Mouse (Mus musculus) CH12.LX (cell line): ENCODE measurements around the gene Mta2. TPM values are rescaled to one million over a fixed set of nuclear protein-coding genes. Genes with fewer than 3 reads are reported as not detected.

ENCODE experiments used
- DNase-seq: peaks from one replicate; pipeline ENCODE4 v3.0.0-alpha.2; 2013; ENCODE audit errors: extremely low read depth
- H3K27ac ChIP-seq: 2 replicates; pipeline ENCODE4 v1.5.1; 2012; ENCODE audit warnings: low read depth, mild to moderate bottlenecking, control low read depth, moderate library complexity; ENCODE audit not compliant: insufficient read depth
- H3K27me3 ChIP-seq: replicated peaks from 2 replicates; pipeline ENCODE3; 2012; ENCODE audit warnings: inconsistent platforms
- H3K36me3 ChIP-seq, 2 experiments: replicated peaks in 1 of 2; 2 replicates each; pipeline versions ENCODE3 to v1.6.1; 2012; ENCODE audit warnings: inconsistent platforms in 1 of 2, low read length in 1 of 2, mild to moderate bottlenecking in 1 of 2, mixed read lengths in 1 of 2, moderate library complexity in 1 of 2; ENCODE audit not compliant: control insufficient read depth in 1 of 2, insufficient read depth in 1 of 2
- H3K4me1 ChIP-seq, 2 experiments: 2 replicates each; pipeline ENCODE4 v1.6.1; 2012; ENCODE audit warnings: inconsistent platforms in 1 of 2, moderate library complexity in 1 of 2; ENCODE audit not compliant: insufficient read depth in 2 of 2, control insufficient read depth in 1 of 2
- H3K4me2 ChIP-seq: 2 replicates; pipeline ENCODE4 v1.6.1; 2012; ENCODE audit warnings: low read depth, mild to moderate bottlenecking, control low read depth; ENCODE audit not compliant: poor library complexity, insufficient read depth, severe bottlenecking
- H3K4me3 ChIP-seq, 3 experiments: fragments of 150-350 bp in 1 of 3; sonication (generic) in 1 of 3; replicated peaks in 1 of 3; 2 replicates each; pipeline versions ENCODE3 to v1.5.1; 2011 to 2012; ENCODE audit warnings: low read depth in 2 of 3, low read length in 2 of 3, mild to moderate bottlenecking in 2 of 3, moderate library complexity in 2 of 3, control low read depth in 1 of 3, improper control_type of control experiment in 1 of 3, inconsistent platforms in 1 of 3, mixed read lengths in 1 of 3; ENCODE audit not compliant: poor library complexity in 1 of 3
- H3K79me2 ChIP-seq: replicated peaks from 2 replicates; pipeline ENCODE4 v1.6.1; 2012; ENCODE audit warnings: mild to moderate bottlenecking, moderate library complexity; ENCODE audit not compliant: control insufficient read depth, poor library complexity, insufficient read depth, severe bottlenecking; ENCODE audit errors: extremely low read depth
- H3K9ac ChIP-seq: 2 replicates; pipeline ENCODE4 v1.6.1; 2012; ENCODE audit warnings: low read depth, mild to moderate bottlenecking, control low read depth, moderate library complexity; ENCODE audit not compliant: insufficient read depth
- H3K9me3 ChIP-seq: replicated peaks from 2 replicates; pipeline ENCODE3; 2012; ENCODE audit warnings: low read length, inconsistent platforms, mixed read lengths
- BHLHE40 ChIP-seq: IDR thresholded peaks from 2 replicates; pipeline ENCODE4 v1.6.1; 2011; ENCODE audit warnings: mild to moderate bottlenecking, low read depth, low read length, improper control_type of control experiment
- CHD1 ChIP-seq: IDR thresholded peaks from 2 replicates; pipeline ENCODE4 v1.6.1; 2012; ENCODE audit warnings: low read depth, low read length, improper control_type of control experiment, inconsistent platforms
- CHD2 ChIP-seq: IDR thresholded peaks from 2 replicates; pipeline ENCODE4 v1.6.1; 2011; ENCODE audit warnings: low read length, improper control_type of control experiment
- CTCF ChIP-seq, 2 experiments: IDR thresholded peaks in 1 of 2; conservative IDR thresholded peaks in 1 of 2; 2 replicates each; pipeline ENCODE4 v1.5.1; 2011 to 2012; ENCODE audit warnings: low read depth in 2 of 2, low read length in 2 of 2, improper control_type of control experiment in 1 of 2, inconsistent platforms in 1 of 2, mild to moderate bottlenecking in 1 of 2, moderate library complexity in 1 of 2
- E2F4 ChIP-seq: IDR thresholded peaks from 2 replicates; pipeline ENCODE4 v1.6.1; 2011; ENCODE audit warnings: low read depth, low read length, improper control_type of control experiment; ENCODE audit not compliant: insufficient replicate concordance
- ELF1 ChIP-seq: IDR thresholded peaks from 2 replicates; pipeline ENCODE4 v1.6.1; 2014; ENCODE audit warnings: low read depth, mild to moderate bottlenecking, inconsistent platforms, low read length, improper control_type of control experiment
- EP300 ChIP-seq: IDR thresholded peaks from 2 replicates; pipeline ENCODE4 v1.6.1; 2011; ENCODE audit warnings: low read length, improper control_type of control experiment
- ETS1 ChIP-seq: conservative IDR thresholded peaks from 2 replicates; pipeline ENCODE4 v1.6.1; 2012; ENCODE audit warnings: low read depth, mild to moderate bottlenecking, inconsistent platforms, low read length, improper control_type of control experiment, moderate library complexity
- GABPA ChIP-seq: IDR thresholded peaks from 2 replicates; pipeline ENCODE4 v1.6.1; 2012; ENCODE audit warnings: low read depth, low read length, improper control_type of control experiment, inconsistent platforms; ENCODE audit not compliant: insufficient replicate concordance
- HCFC1 ChIP-seq: IDR thresholded peaks from 2 replicates; pipeline ENCODE4 v1.6.1; 2012; ENCODE audit warnings: low read depth, mild to moderate bottlenecking, inconsistent platforms, low read length, improper control_type of control experiment
- IRF4 ChIP-seq: IDR thresholded peaks from 2 replicates; pipeline ENCODE4 v1.6.1; 2014; ENCODE audit warnings: low read depth, mild to moderate bottlenecking, inconsistent platforms, low read length, improper control_type of control experiment
- JUN ChIP-seq: IDR thresholded peaks from 2 replicates; pipeline ENCODE4 v1.6.1; 2011; ENCODE audit warnings: low read depth, mild to moderate bottlenecking, low read length, improper control_type of control experiment, moderate library complexity; ENCODE audit not compliant: insufficient read depth
- JUND ChIP-seq: conservative IDR thresholded peaks from 2 replicates; pipeline ENCODE4 v1.6.1; 2011; ENCODE audit warnings: low read depth, low read length, improper control_type of control experiment
- KAT2A ChIP-seq: IDR thresholded peaks from 2 replicates; pipeline ENCODE4 v1.6.1; 2012; ENCODE audit warnings: low read length, improper control_type of control experiment, inconsistent platforms; ENCODE audit not compliant: insufficient replicate concordance
- MAFK ChIP-seq: IDR thresholded peaks from 2 replicates; pipeline ENCODE4 v1.6.1; 2011; ENCODE audit warnings: low read length, improper control_type of control experiment; ENCODE audit not compliant: insufficient replicate concordance
- MAX ChIP-seq: IDR thresholded peaks from 2 replicates; pipeline ENCODE4 v1.6.1; 2011; ENCODE audit warnings: low read length, improper control_type of control experiment
- MAZ ChIP-seq: IDR thresholded peaks from 2 replicates; pipeline ENCODE4 v1.6.1; 2012; ENCODE audit warnings: low read depth, mild to moderate bottlenecking, inconsistent platforms, low read length, improper control_type of control experiment, moderate library complexity
- MEF2A ChIP-seq: IDR thresholded peaks from 2 replicates; pipeline ENCODE4 v1.6.1; 2014; ENCODE audit warnings: low read depth, mild to moderate bottlenecking, inconsistent platforms, low read length, improper control_type of control experiment, borderline replicate concordance
- MXI1 ChIP-seq: IDR thresholded peaks from 2 replicates; pipeline ENCODE4 v1.6.1; 2011; ENCODE audit warnings: mild to moderate bottlenecking, low read depth, low read length, improper control_type of control experiment
- MYC ChIP-seq: IDR thresholded peaks from 2 replicates; pipeline ENCODE4 v1.6.1; 2011; ENCODE audit warnings: low read depth, mild to moderate bottlenecking, improper control_type of control experiment, low read length
- NELFE ChIP-seq: IDR thresholded peaks from 2 replicates; pipeline ENCODE4 v1.6.1; 2011; ENCODE audit warnings: low read depth, low read length, improper control_type of control experiment
- NRF1 ChIP-seq: IDR thresholded peaks from 2 replicates; pipeline ENCODE4 v1.6.1; 2014; ENCODE audit warnings: low read depth, mild to moderate bottlenecking, inconsistent platforms, low read length, improper control_type of control experiment, moderate library complexity
- PAX5 ChIP-seq: IDR thresholded peaks from 2 replicates; pipeline ENCODE4 v1.6.1; 2012; ENCODE audit warnings: low read length, inconsistent platforms, mixed read lengths
- POLR2A ChIP-seq: IDR thresholded peaks from 2 replicates; pipeline ENCODE4 v1.6.1; 2011; ENCODE audit warnings: low read depth, mild to moderate bottlenecking, improper control_type of control experiment, low read length
- POLR2AphosphoS2 ChIP-seq: IDR thresholded peaks from 2 replicates; pipeline ENCODE4 v1.6.1; 2011; ENCODE audit warnings: low read depth, low read length, improper control_type of control experiment
- RAD21 ChIP-seq: IDR thresholded peaks from 2 replicates; pipeline ENCODE4 v1.6.1; 2011; ENCODE audit warnings: low read depth, mild to moderate bottlenecking, low read length, improper control_type of control experiment, moderate library complexity
- RCOR1 ChIP-seq: conservative IDR thresholded peaks from 2 replicates; pipeline ENCODE4 v1.6.1; 2012; ENCODE audit warnings: low read depth, mild to moderate bottlenecking, inconsistent platforms, low read length, improper control_type of control experiment
- SIN3A ChIP-seq: IDR thresholded peaks from 2 replicates; pipeline ENCODE4 v1.6.1; 2012; ENCODE audit warnings: low read length, improper control_type of control experiment, inconsistent platforms
- SMC3 ChIP-seq: IDR thresholded peaks from 2 replicates; pipeline ENCODE4 v1.6.1; 2011; ENCODE audit warnings: low read depth, low read length, improper control_type of control experiment
- TBP ChIP-seq: conservative IDR thresholded peaks from 2 replicates; pipeline ENCODE4 v1.6.1; 2011; ENCODE audit warnings: low read depth, low read length, improper control_type of control experiment
- TCF12 ChIP-seq: IDR thresholded peaks from 2 replicates; pipeline ENCODE4 v1.6.1; 2014; ENCODE audit warnings: low read depth, mild to moderate bottlenecking, inconsistent platforms, low read length, improper control_type of control experiment
- UBTF ChIP-seq: IDR thresholded peaks from 2 replicates; pipeline ENCODE4 v1.6.1; 2012; ENCODE audit warnings: low read depth, mild to moderate bottlenecking, inconsistent platforms, low read length, improper control_type of control experiment, moderate library complexity
- USF1 ChIP-seq: IDR thresholded peaks from 2 replicates; pipeline ENCODE4 v1.6.1; 2014; ENCODE audit warnings: low read depth, mild to moderate bottlenecking, inconsistent platforms, low read length, improper control_type of control experiment
- USF2 ChIP-seq: conservative IDR thresholded peaks from 2 replicates; pipeline ENCODE4 v1.6.1; 2011; ENCODE audit warnings: low read depth, low read length, improper control_type of control experiment
- ZC3H11A ChIP-seq: IDR thresholded peaks from 2 replicates; pipeline ENCODE4 v1.6.1; 2012; ENCODE audit warnings: low read depth, mild to moderate bottlenecking, inconsistent platforms, low read length, improper control_type of control experiment
- ZKSCAN1 ChIP-seq: IDR thresholded peaks from 2 replicates; pipeline ENCODE4 v1.6.1; 2012; ENCODE audit warnings: low read depth, inconsistent platforms, low read length, improper control_type of control experiment, borderline replicate concordance
- ZMIZ1 ChIP-seq: IDR thresholded peaks from 2 replicates; pipeline ENCODE4 v1.6.1; 2012; ENCODE audit warnings: low read depth, mild to moderate bottlenecking, inconsistent platforms, low read length, improper control_type of control experiment
- ZNF384 ChIP-seq: IDR thresholded peaks from 2 replicates; pipeline ENCODE4 v1.6.1; 2012; ENCODE audit warnings: low read depth, low read length, improper control_type of control experiment, inconsistent platforms
- dilution Hi-C: fragments of 300-500 bp; cut with MboI; formaldehyde crosslinking; loops from 2 replicates; pipeline ENCODE4 v1.14.3; 2020; ENCODE audit warnings: low sequenced_read_pairs; ENCODE audit not compliant: extremely low pct_unique_long_range_greater_than_20kb, extremely low pct_ligation_motif_present
- in situ Hi-C: fragments of 300-500 bp; cut with MboI; formaldehyde crosslinking; loops from 3 replicates; pipeline ENCODE4 v1.14.3; 2019; ENCODE audit warnings: low sequenced_read_pairs, low pct_ligation_motif_present, low pct_unique_long_range_greater_than_20kb, mixed read lengths
- polyA plus RNA-seq: library from polyadenylated mRNA; unstranded; fragments of >175 nt; gene quantifications from 2 replicates; pipeline ENCODE4 v1.2.1, GENCODE M21; 2012; ENCODE audit warnings: low read depth; ENCODE audit not compliant: insufficient read length
- total RNA-seq, 2 experiments: library from RNA; depleted of rRNA; stranded (reverse); fragments of 300-350 nt in 1 of 2; fragments of >200 nt in 1 of 2; gene quantifications; 2 replicates each; pipeline ENCODE4 v1.2.3; 2012 to 2014

The Mta2 gene
- total and polyA plus RNA-seq, 3 experiments = 115 to 162 (median 131) TPM

- peak within 1 kb of the TSS; percentile 70 for H3K27ac ChIP-seq
- no peaks in the 10 kb centered on the region for H3K9me3 ChIP-seq
- H3K4me1 ChIP-seq = peaks cover 4 to 32% of the 10 kb centered on the region in 2 experiments
- TF ChIP-seq ZC3H11A (no peak), EP300 (no peak), MXI1 (peak; percentile 98), TBP (peak; percentile 96), MAZ (peak; percentile 82), CHD1 (no peak), E2F4 (peak; percentile 69; the same call in 1 of the 2 replicates), MAX (peak; percentile 96), SMC3 (peak; percentile 18), IRF4 (peak; percentile 82), GABPA (peak; percentile 66; the same call in 1 of the 2 replicates), HCFC1 (peak; percentile 100), PAX5 (no peak), JUN (peak; percentile 47; the same call in 1 of the 2 replicates), RAD21 (no peak), ELF1 (peak; percentile 94), MEF2A (peak; percentile 88), USF1 (no peak), ZMIZ1 (peak; percentile 81; the same call in 1 of the 2 replicates), ETS1 (peak; percentile 77), USF2 (no peak), SIN3A (peak; percentile 98), ZNF384 (peak; percentile 42; the same call in 1 of the 2 replicates), BHLHE40 (peak; percentile 92), RCOR1 (no peak; the same call in 1 of the 2 replicates), MAFK (no peak), TCF12 (peak; percentile 95), NRF1 (peak; percentile 44; the same call in 1 of the 2 replicates), POLR2A (peak; percentile 94), KAT2A (peak; percentile 97; the same call in 1 of the 2 replicates), UBTF (peak; percentile 27; the same call in 1 of the 2 replicates), JUND (peak; percentile 77), NELFE (peak; percentile 87), CTCF (conservative IDR thresholded peaks at IDR 0.05 in 1 of 2, IDR thresholded peaks at IDR 0.05 in 1 of 2; ENCODE audit: low read depth in 2 of 2, low read length in 2 of 2) (no peak), CHD2 (peak; percentile 80), MYC (peak; percentile 97), POLR2AphosphoS2 (peak; percentile 27; the same call in 1 of the 2 replicates), ZKSCAN1 (no peak)
- TF ChIP-seq, all 38 proteins: peak for 27
- no peaks in the 10 kb centered on the region for H3K27me3 ChIP-seq
- peak; percentile 98 for DNase-seq
- in situ Hi-C loops (no loop called here), dilution Hi-C loops (no loop called here)
- peak within 1 kb of the TSS; percentile 99 for H3K4me2 ChIP-seq
- H3K9ac ChIP-seq = peak within 1 kb of the TSS; percentile 95
- H3K79me2 ChIP-seq = peaks cover 44% of the 10 kb centered on the region
- H3K36me3 ChIP-seq = peaks cover 45 to 71% of the 10 kb centered on the region in 2 experiments
- peak within 1 kb of the TSS; percentile 67 to 85 (median 82) for H3K4me3 ChIP-seq
Observed at GRCm38 (mm10) chr19:8953135-8954039, 11.7 kb downstream of the Mta2 start, which contains the start of gene Tut1. Gene Tut1 (plus strand): TSS chr19:8953847.
